Mouse (Mus musculus) stomach, postnatal 0 days (tissue): ENCODE data around the gene Cdyl. TPM values are rescaled to one million over a fixed set of nuclear protein-coding genes. Genes with fewer than 3 reads are reported as not detected.

Experiments
- ATAC-seq: fragments of 200-750 bp; cut with Nextera tagmentation; 2 replicates; pipeline ENCODE4 v1.8.0; 2017; ENCODE audit not compliant: low FRiP score, low TSS enrichment
- DNase-seq: peaks from one replicate; pipeline ENCODE4 v3.0.0-alpha.2; 2016; ENCODE audit warnings: low spot score
- H3K27ac ChIP-seq: fragments of 300-500 bp; sonication (generic); replicated peaks from 2 replicates; pipeline ENCODE4 v1.5.1; 2014; ENCODE audit warnings: mild to moderate bottlenecking, control low read depth
- H3K27me3 ChIP-seq: fragments of 300-500 bp; sonication (generic); 2 replicates; pipeline ENCODE4 v1.6.1; 2014; ENCODE audit warnings: low read length; ENCODE audit not compliant: control insufficient read depth, insufficient read depth
- H3K36me3 ChIP-seq: fragments of 300-500 bp; sonication (generic); 2 replicates; pipeline ENCODE4 v1.6.1; 2014; ENCODE audit warnings: low read length, mixed read lengths; ENCODE audit not compliant: control insufficient read depth, insufficient read depth
- H3K4me1 ChIP-seq: fragments of 300-500 bp; sonication (generic); replicated peaks from 2 replicates; pipeline ENCODE4 v1.6.1; 2014; ENCODE audit warnings: antibody characterized with exemption; ENCODE audit not compliant: control insufficient read depth, insufficient read depth
- H3K4me2 ChIP-seq: fragments of 300-500 bp; sonication (generic); replicated peaks from 2 replicates; pipeline ENCODE4 v1.6.1; 2014; ENCODE audit warnings: low read depth, mild to moderate bottlenecking, control low read depth, moderate library complexity
- H3K4me3 ChIP-seq: fragments of 300-500 bp; sonication (generic); 2 replicates; pipeline ENCODE4 v1.5.1; 2014; ENCODE audit warnings: low read depth, low read length, control low read depth
- H3K9ac ChIP-seq: fragments of 300-500 bp; sonication (generic); 2 replicates; pipeline ENCODE4 v1.6.1; 2014; ENCODE audit warnings: mild to moderate bottlenecking, low read length, control low read depth, mixed read lengths
- H3K9me3 ChIP-seq: fragments of 300-500 bp; sonication (generic); 2 replicates; pipeline ENCODE4 v1.6.1; 2016; ENCODE audit warnings: low read length; ENCODE audit not compliant: control insufficient read depth
- CTCF ChIP-seq: IDR thresholded peaks from 2 replicates; pipeline ENCODE4 v1.5.1; 2016; ENCODE audit warnings: antibody characterized with exemption, low read depth, mild to moderate bottlenecking, moderate library complexity
- EP300 ChIP-seq: optimal IDR thresholded peaks from 2 replicates; pipeline ENCODE3; 2016; ENCODE audit warnings: antibody characterized with exemption
- whole genome bisulfite sequencing: fragments of 180-500 bp; shearing (Covaris S2); extraction: QIAGEN DNeasy Blood & Tissue Kit; methylation state at CpG from one replicate; pipeline ENCODE4 v1.1.7; 2014; 5-methylcytosine and 5-hydroxymethylcytosine counted together
- polyA plus RNA-seq: library from polyadenylated mRNA; unstranded; fragments of >200 nt; fragmentation: Nextera tagmentation; extraction: Ambion mirVana; gene quantifications from 2 replicates; pipeline ENCODE4 v1.2.1, GENCODE M21; 2015

The Cdyl gene
- polyA plus RNA-seq, 1 experiment from 2014 or later = 6.9 TPM

GRCm38 (mm10) chr13:35719581-35719980 is 59.9 kb downstream of the Cdyl start:
- H3K9me3 ChIP-seq = no peaks in the 10 kb centered on the region
- WGBS = 77% methylated on average over 6 of the region's 6 CpGs
- ATAC-seq = no peak

GRCm38 (mm10) chr13:35723073-35723472 is 63.4 kb downstream of the Cdyl start:
- no peak overlapping the region for H3K4me3 ChIP-seq
- DNase-seq = no peak
- 57% methylated on average over 1 of the region's 1 CpGs for WGBS

More at GRCm38 (mm10) chr13:35719581-35719980, 59.9 kb downstream of the Cdyl start:
- Histone ChIP-seq H3K27ac (no peak overlapping the region), H3K4me3 (no peak overlapping the region), H3K27me3 (no peaks in the 10 kb centered on the region), H3K4me1 (no peaks in the 10 kb centered on the region), H3K9ac (no peak overlapping the region), H3K36me3 (no peaks in the 10 kb centered on the region), H3K4me2 (no peak overlapping the region)
- TF ChIP-seq CTCF (no peak), EP300 (no peak)
- no peak for DNase-seq

GRCm38 (mm10) chr13:35726025-35726424 is 66.4 kb downstream of the Cdyl start:
- ATAC-seq (no peak), DNase-seq (no peak)
- WGBS = 91% methylated on average over 3 of the region's 3 CpGs
- H3K4me3 ChIP-seq = no peak overlapping the region
- no peak overlapping the region for H3K9ac ChIP-seq
- no peaks in the 10 kb centered on the region for H3K4me1 ChIP-seq
- H3K27ac ChIP-seq = no peak overlapping the region
- no peak overlapping the region for H3K4me2 ChIP-seq
- no peaks in the 10 kb centered on the region for H3K36me3 ChIP-seq
- TF ChIP-seq EP300 (no peak), CTCF (no peak)
- H3K27me3 ChIP-seq = no peaks in the 10 kb centered on the region
- no peaks in the 10 kb centered on the region for H3K9me3 ChIP-seq

More at GRCm38 (mm10) chr13:35723073-35723472, 63.4 kb downstream of the Cdyl start:
- Histone ChIP-seq H3K4me2 (no peak overlapping the region), H3K27ac (no peak overlapping the region), H3K36me3 (no peaks in the 10 kb centered on the region), H3K9me3 (no peaks in the 10 kb centered on the region), H3K27me3 (no peaks in the 10 kb centered on the region), H3K4me1 (no peaks in the 10 kb centered on the region), H3K9ac (no peak overlapping the region)
- TF ChIP-seq CTCF = no peak
- TF ChIP-seq EP300 = no peak
- no peak for ATAC-seq

- no peak overlapping the region for H3K9ac ChIP-seq
- no peaks in the 10 kb centered on the region for H3K9me3 ChIP-seq
- H3K4me1 ChIP-seq = no peaks in the 10 kb centered on the region
- no peak overlapping the region for H3K4me2 ChIP-seq
- H3K27me3 ChIP-seq = no peaks in the 10 kb centered on the region
- no peak for ATAC-seq
- no peak for DNase-seq
- TF ChIP-seq CTCF = no peak
- TF ChIP-seq EP300 = no peak
- H3K27ac ChIP-seq = no peak overlapping the region
- no peak overlapping the region for H3K4me3 ChIP-seq
- WGBS = 70% methylated on average over 4 of the region's 4 CpGs
- no peaks in the 10 kb centered on the region for H3K36me3 ChIP-seq
Observed at GRCm38 (mm10) chr13:35732131-35732530, 72.5 kb downstream of the Cdyl start.

GRCm38 (mm10) chr13:35732891-35733596 is 73.4 kb downstream of the Cdyl start:
- 89% methylated on average over 5 of the region's 5 CpGs for WGBS
- no peak overlapping the region for H3K4me3 ChIP-seq
- no peak overlapping the region for H3K4me2 ChIP-seq
- no peaks in the 10 kb centered on the region for H3K36me3 ChIP-seq
- H3K4me1 ChIP-seq = no peaks in the 10 kb centered on the region
- no peak for ATAC-seq
- no peak for DNase-seq
- H3K9ac ChIP-seq = no peak overlapping the region
- no peak for TF ChIP-seq CTCF
- TF ChIP-seq EP300 = no peak
- no peaks in the 10 kb centered on the region for H3K9me3 ChIP-seq
- H3K27me3 ChIP-seq = no peaks in the 10 kb centered on the region
- H3K27ac ChIP-seq = no peak overlapping the region

GRCm38 (mm10) chr13:35737565-35737964 is 77.9 kb downstream of the Cdyl start:
- Histone ChIP-seq H3K4me2 (no peak overlapping the region), H3K9me3 (no peaks in the 10 kb centered on the region), H3K27ac (no peak overlapping the region), H3K9ac (no peak overlapping the region), H3K36me3 (no peaks in the 10 kb centered on the region), H3K27me3 (no peaks in the 10 kb centered on the region), H3K4me3 (no peak overlapping the region), H3K4me1 (peaks cover 2% of the 10 kb centered on the region; the same call in 1 of the 2 replicates)
- TF ChIP-seq EP300 (no peak), CTCF (no peak)
- no peak for DNase-seq
- no peak for ATAC-seq
- WGBS = 23% methylated on average over 2 of the region's 2 CpGs
